Mouse (Mus musculus) B cell, adult 62 days (primary cell): ENCODE measurements around the gene 4931440F15Rik. TPM values are rescaled to one million over a fixed set of nuclear protein-coding genes. Genes with fewer than 3 reads are reported as not detected.

Experiments
- total RNA-seq: library from RNA; stranded (reverse); gene quantifications from 4 replicates; pipeline ENCODE4 v1.2.4, GENCODE M21; 2023

4931440F15Rik gene
- total RNA-seq = 0.26 to 0.60 TPM (median 0.30 TPM) in 4 replicates

GRCm38 (mm10) chr11:29825271-29825718 lies at the start of gene 4931440F15Rik:
TSS of gene 4931440F15Rik (minus strand) at chr11:29825668.

Other genes with a start within 250 kb of the 4931440F15Rik start
- 82.3 to 90.6 TPM (median 85.1 TPM) in 4 replicates for gene Rtn4, start 132.7 kb downstream of the 4931440F15Rik start, total RNA-seq
- 0.88 to 2.4 TPM (median 1.3 TPM) in 4 replicates for gene Eml6, start 200.4 kb upstream of the 4931440F15Rik start, total RNA-seq